Mouse (Mus musculus): Measurements from ENCODE around the gene Eif4g1.

Eif4g1 gene

DNA sequence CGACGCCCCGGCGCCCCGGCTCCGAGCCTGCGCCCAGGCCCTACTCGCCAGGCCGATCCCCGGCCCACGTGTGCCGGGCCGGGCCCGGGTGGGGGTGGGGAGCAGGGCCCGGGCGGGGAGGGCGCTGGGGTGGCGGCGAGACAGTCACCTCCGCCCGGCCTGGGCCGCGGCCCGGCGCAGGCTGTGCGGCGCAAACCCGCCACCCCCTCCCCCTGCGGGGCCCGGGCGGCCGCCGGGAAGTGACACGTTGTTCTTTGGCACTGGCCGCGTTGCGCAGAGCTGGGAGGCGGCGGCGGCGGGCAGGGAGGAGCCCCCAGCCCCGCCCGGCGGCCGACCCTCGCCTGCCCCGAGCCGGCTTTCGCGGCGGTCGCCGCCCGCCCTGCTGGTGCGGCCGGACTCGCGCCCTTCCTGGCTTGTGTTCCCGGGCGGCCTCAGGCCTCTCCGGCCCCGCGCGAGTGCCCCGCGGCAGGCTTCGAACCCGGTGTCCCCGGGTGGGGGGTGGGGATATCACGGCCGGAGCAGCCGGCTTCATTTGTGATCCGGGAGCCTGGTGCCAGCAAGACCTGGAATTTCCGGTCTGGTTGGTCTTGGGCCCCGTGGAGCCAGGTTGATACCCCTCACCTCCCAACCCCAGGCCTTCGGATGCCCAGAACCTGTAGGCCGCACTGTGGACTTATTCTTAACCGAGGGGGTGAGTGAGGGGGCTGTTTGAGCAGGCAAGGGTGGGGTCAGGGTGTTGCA is 5.0 kb downstream of the Eif4g1 start:
- peak; percentile 73 for DNase-seq

DNA sequence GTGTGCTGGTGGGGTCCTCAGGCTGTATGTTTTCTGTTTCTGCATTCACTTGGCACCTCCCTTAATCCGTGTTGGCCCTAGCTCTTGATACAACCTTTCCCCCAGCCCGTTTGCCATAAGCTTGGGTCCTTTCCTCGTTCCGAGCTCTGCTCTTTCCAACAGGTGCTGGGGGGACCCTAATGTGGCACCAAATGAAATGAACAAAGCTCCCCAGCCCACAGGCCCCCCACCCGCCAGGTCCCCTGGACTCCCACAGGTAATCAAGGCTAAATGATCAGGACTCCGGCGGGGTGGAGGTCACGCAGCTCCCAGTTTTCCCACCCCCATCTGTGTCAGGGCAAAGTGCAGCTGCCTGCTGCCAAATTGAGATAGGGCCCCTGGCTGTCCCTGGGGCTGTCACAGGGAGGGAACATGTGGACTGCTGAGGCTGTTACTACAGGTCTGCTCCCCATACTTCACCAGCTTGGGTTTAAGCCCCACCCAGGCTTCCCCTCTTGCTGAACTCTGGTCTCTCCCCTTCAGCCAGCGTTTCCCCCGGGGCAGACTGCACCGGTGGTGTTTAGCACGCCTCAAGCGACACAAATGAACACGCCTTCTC is 5.7 kb downstream of the Eif4g1 start:
- peak; percentile 60 for DNase-seq

DNA sequence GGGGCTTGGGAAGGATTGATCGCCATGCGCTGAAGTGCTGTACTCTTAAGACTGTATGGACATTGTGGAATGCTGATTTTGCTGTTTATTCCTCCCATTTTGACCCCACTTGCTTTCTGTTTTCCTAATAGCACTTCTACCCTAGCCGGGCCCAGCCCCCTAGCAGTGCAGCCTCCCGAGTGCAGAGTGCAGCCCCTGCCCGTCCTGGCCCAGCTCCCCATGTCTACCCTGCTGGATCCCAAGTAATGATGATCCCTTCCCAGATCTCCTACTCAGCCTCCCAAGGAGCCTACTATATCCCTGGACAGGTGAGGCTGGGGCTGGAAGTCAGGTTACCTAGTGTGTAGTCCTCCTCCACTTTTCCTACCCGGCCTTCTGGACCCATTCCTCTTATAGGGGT is 7.1 kb downstream of the Eif4g1 start:
- DNase-seq: no peak

DNA sequence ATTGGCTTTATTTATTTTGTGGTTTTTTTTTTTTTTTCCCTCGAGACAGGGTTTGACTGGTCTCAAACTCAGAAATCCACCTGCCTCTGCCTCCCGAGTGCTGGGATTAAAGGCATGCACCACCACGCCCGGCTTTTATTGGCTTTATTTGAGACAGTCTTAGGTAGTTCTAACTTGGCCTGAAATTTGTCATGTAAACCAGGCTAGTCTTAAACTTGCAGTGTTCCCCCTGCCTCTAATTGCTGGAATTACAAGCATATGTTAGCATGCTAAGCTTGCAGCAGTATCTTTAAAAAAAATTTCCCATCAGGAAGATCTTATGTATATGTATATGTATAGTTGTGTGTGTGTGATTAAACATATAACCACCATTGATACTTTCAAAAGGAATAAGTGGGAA is 8.6 kb downstream of the Eif4g1 start:
- DNase-seq: no peak

DNA sequence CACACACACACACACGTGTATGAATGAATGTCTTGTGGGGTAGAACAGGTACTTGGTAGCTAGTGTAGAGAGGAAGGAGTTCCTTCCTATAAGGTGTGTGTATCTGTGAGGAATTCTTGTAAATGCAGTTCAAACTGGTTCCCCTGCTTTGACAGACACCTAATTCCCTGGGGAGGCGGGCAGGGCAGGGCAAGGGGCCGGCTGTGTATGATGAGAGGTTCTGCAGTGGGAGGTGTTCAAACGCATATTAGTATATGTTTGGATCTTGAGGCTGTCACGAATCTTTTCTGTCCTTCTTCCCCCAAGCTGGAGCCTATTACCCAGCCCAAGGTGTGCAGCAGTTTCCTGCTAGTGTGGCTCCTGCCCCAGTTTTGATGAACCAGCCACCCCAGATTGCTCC is 9.3 kb downstream of the Eif4g1 start:
- DNase-seq: no peak

DNA sequence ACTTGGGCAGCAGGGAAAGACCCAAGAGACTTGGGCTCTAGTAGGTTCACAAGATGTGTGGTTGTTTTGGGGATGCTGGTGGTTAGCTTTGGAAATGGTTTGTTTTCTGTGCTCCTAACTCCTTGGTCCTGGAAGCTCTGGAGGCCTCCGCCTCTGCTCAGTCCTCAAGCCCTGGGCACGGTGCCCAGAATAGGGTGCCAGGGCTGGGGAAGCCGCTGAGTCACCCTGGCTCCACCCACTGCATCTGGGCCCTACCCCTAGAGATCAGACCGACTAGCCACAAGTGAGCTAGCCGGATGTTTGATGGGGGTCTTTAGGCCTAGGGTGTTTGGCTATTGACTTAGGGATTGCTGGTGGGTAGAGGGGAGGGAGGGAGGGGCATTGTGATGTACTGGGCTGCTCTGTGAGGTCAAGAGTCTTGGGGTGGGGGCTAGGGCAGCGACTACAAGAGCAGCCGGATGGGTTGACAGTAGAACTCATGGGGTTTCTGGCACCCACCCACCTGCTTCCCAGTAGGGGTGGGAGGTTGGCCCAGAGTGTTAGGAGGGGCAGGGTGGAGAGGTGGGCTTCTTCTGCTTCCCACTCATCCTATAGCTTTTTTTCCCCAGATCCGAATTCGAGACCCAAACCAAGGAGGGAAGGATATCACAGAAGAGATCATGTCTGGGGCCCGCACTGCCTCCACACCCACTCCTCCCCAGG is 10.0 kb downstream of the Eif4g1 start:
- DNase-seq: peak; percentile 81

DNA sequence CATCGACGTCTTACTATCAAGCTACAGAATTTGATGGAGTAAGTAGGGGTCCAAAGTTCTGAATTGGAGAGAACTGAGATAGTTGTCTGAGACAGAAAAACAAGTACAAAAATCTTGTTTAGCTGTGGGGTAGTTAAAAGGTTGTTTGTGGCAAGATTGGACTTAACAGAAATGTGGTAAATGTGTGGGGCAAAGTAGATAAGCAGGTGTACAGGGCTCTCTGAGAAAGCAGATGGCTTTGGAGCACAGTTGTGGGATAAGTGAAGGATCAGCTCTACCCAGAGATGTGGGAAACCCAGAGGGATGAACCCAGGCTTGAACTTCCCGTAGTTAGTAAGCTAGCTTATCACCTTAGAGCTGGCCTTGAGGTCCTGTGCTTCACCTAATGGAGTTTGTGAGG is 22.7 kb downstream of the Eif4g1 start:
- DNase-seq: peak; percentile 18

DNA sequence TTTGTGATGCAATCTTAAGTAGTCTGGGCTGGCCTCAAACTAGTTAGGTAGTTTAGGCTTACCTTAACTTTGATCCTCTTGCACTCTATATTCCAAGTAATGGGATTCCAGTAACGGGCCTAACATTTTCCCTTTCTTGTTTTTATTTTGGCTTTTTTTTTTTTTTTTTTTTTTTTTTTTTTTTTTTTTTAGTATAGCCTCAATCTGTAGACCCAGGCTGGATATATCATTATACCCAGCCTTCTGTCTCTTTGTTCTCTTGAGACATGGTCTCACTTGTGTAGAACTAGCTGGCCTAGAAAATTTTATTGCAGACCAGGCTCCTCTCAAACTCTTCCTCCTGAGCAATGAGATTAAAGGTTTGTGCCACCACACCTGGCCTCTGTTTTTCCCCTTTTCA is 23.5 kb downstream of the Eif4g1 start:
- DNase-seq: no peak

DNA sequence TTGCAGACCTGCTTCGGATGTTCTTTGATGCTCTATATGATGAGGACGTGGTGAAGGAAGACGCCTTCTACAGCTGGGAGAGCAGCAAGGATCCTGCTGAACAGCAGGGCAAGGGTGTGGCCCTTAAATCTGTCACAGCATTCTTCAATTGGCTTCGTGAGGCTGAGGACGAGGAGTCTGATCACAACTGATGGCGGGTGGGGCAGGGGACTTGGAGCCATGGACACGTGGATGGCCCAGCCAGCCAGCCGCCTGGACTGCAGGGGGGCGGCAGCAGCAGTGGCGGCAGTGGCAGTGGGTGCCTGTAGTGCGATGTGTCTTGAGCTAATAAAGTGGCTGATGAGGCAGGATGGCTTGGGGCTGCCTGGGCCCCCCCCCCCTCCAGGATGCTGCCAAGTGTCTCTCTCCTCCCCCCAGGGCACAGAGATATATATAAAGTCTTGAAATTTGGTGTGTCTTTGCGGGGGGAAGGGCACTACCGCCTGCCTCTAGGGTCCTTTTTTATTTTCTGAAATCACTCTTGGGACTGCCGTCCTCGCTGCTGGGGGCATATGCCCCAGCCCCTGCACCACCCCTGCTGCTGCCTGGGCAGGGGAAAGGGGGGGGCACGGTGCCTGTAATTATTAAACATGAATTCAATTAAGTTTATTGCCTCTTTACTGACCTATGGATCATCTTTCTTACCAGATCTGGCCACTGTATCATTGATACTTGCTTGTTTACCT is 24.3 kb downstream of the Eif4g1 start:
- DNase-seq: peak; percentile 67

DNA sequence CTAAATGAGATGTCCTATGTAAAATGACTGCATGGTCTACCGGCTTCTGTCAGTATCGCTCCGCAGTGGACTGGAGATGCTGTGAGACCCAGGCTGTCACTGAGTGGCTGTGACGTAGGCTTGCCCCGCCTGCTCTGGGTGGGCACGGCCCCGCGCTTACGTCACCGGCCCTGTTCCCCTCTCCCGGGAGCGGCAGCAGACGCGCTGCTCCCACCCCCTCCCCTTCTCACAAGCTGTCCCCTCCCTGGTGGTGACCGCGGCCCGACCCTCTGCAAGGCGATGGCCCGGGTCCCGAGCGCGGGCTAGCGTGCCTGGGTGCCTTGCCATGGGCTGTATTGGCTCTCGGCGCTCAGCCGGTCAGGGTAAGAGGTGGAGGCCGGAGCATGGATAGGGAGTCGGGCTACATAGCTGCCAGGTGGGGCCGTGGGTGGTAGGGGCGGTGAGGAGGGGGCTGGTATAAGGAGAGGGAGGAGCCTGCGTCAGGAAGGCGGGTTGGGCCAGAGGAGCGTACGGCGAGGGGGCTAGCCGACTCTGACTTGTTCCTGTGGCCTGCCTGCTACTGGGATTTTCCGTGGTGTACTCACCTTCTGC is 25.1 kb downstream of the Eif4g1 start, which contains the start of gene Fam131a:
Gene Fam131a, plus strand, starts transcription at position 131 of the 591 bp plus-strand sequence.
- DNase-seq: peak; percentile 96

DNA sequence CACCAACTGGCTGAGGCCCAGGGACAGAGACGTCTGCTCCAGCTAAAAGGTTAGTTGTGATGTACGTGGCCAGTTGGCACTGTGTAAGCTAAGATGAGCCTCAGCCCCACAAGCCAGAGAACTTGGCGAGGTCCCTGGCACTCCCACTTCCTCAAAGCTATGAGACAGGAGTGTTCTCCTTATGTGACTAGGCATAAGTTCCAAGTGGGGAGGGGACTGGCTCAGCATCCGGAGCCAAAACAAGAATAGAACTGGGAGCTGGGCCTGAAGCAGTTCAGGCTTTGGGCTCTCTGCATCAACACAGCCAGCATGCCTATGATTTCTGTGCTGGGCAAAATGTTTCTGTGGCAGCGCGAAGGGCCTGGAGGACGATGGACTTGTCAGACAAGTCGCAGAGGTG is 26.7 kb downstream of the Eif4g1 start:
- DNase-seq: peak; percentile 81

DNA sequence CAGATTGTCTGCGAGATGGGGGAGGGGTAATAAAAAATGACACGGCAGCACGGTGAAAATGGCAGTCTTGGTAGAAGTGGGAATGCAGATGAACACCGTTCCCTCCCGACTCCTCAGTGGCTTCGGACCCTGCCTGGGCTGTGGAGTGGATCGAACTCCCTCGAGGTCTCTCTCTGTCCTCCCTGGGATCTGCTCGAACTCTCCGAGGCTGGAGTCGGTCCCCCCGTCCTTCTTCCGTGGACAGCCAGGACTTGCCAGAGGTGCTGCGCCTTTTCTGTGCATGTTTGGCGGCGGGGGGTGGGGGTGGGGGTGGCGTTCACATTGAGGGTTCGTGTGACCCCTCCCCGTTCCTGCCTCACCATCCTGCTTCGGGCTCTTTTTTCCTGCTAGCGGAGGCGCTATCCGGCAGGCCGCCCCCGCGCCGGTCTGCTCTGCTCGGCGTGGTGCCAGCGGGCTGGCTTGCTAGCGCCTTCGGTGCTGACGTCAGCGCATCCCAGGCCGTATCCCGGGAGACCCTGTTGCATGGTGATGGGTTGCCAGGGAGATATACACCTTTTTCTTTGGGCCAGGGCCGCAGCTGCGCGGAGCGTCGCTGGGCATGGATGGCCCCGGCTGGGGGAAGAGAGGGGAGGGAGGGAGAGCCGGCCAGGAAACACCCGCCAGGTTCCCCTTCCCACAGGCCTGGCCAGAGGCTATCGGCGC is 27.7 kb downstream of the Eif4g1 start:
- DNase-seq: peak; percentile 92

DNA sequence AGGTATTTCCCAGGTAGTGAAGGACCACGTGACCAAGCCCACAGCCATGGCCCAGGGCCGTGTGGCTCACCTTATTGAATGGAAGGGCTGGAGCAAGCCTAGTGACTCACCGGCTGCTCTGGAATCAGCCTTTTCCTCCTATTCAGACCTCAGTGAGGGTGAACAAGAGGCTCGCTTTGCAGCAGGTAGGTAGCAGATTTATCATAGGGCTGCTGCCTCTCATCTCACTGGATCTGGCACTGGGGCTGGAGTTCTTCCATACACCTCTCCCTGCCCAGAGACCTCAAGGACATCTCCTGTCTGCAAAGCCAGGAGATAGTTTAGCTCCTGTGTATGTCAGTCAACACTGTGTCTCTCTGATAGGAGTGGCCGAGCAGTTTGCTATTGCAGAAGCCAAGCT is 31.2 kb downstream of the Eif4g1 start:
- no peak for DNase-seq

DNA sequence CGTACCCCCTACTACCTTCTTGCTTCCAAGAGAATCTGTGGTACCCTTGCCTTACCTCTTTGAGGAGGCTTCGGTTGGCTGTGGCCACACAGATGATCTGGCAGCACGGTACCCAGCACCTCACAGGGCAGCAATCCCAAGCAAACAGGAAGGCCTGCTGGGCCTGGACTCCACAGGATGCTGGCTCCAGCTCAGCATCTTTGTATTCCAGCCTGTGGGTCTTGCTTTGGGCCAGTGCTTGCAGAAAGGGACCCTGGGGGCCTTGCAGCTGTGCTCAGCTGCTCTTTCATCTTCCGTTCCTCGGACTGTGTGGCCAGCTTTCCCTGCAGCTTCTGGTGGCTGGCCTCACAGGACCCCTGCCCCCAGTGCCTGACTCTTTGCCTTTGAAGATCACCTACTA is 31.9 kb downstream of the Eif4g1 start:
- DNase-seq: peak; percentile 79

DNA sequence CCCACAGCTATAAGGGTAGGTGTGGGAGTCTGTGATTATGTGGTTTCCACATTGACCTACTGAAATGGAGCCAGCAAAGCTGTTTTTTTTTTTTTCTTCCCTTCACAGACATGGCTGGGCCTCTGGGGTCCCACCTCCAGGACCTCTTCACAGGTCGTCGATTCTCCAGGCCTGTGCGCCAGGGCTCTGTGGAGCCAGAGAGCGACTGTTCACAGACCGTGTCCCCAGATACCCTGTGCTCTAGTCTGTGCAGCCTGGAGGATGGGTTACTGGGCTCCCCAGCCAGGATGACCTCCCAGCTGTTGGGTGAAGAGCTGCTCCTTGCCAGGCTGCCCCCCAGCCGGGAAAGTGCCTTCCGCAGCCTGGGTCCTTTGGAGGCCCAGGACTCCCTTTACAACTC is 33.2 kb downstream of the Eif4g1 start:
- no peak for DNase-seq

DNA sequence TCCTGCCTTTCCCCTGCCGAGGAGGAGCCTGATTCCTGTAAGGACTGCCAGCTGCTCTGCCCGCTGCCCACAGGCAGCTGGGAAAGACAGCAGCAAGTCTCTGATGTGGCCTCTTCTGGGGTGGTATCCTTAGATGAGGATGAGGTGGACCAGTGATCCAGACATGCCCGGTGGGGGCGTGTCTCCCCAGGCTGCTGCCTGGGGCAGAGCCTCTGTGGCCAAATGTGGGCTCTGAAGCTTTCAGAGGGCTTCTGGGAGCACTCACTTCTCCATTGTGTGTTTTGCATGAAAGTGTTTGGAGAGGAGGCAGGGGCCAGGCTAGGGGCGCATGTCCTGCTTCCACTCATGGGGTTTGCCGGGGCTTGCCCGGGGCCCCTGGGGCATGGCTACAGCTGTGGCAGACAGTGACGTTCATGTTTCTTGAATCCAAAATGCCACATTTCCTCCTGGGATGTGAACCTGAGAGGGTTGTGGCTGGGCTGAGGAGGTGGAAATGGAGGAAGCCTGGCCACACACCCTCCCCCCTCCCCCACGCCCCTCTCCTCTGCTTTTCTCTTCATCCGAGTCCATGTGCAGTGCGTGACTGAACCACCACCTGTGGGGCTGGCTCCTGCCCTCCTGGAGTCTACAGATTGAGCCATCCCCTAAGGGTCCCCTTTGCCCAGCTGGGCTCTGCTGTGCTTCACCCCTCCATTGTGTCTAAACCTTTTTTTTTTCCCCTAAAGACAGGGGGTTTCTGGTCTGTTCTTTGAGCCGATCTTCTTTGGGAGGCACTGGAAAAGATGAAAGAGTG is 33.8 kb downstream of the Eif4g1 start:
- peak; percentile 45 for DNase-seq

DNA sequence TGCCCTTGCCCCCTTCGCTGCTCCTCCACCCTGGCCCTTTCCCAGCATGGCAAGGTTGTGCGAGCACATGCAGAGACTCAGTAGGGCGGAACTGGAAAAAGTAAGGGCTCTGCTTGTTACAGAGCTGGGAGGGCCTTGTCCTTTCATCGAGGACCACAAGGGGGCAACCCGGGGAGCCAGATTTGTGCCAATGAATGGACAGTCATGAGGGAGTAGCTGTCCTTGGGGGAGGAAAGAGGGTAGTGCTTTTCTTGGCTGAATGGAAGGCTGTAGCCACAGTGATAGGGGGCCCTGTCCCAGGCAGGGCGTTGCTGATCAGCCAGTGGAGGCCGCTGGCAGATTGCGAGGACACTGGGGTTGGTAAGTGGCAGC is 34.4 kb downstream of the Eif4g1 start:
- peak; percentile 75 for DNase-seq

DNA sequence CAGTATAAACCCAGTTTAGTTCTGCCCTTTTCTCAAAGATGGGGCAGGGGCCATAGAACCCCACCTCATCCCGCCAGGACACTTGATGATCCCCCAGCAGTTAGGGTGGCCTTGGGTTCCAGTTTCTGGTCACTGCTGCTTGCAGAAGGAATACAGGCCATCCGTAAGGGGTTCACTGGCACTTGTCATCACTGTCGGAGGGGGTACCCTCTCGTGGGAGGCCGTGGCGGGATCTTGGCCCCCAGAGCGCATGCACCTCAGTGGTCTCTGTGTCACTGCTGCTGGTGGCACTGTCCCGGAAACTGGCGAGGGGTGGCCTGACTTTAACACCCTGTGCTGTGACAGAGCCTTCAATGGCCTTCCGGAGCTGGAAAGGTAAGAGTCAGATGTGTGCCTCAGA is 35.0 kb downstream of the Eif4g1 start:
- DNase-seq: peak; percentile 42

DNA sequence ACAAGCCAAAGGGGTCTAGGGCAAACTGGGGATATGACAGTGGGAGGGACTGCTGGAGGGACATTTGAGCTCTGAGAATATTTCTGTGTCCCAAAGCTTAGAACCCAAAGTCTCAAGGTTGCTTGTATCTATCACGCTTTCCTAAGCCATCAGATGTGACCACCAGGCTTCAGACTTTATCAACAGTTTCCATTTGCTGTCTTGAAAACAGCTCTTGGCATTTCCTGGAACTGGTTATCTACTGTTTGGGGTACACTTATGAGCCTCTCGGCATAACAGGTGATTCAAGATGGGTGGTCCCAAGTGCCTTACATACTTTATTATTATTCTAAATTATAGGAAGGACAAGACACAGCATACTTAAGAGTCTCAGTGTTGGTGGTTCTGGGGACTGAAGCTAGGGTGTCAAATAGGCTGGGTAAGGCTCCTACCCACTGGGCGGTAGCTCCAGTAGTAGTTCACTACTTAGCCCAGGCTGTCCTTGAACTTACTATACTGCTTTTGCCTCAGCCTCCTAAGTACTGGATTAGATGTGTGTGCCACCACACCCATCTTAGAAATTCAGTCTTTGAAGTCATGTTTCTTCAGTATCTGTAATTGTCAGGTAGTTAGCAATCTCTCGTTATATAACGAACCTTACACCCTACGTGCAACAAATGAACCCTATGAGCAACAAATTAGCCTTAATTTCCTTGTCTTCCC is 35.7 kb downstream of the Eif4g1 start:
- no peak for DNase-seq

DNA sequence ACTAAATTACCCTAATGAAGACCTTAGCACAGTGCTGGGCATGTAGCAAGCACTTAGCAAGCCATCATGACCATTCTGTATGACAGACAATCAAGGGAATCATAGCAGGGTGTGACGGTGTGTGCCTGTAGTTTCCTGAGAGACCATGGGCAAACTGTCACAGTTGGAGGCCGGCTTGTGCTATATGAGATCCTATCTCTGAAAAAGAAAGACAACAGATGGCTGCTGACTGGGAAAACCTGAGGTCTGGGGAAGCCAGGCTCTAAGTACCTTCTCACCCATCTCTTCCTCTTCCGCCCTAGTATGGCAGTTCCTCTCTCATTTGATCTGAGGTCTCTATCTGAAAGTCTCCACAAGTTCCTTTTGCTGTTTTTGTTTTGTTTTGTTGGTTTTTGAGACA is 37.7 kb downstream of the Eif4g1 start:
- DNase-seq: peak; percentile 54

All from cerebellum, adult 9-11 months (tissue).